Mouse (Mus musculus) left cerebral cortex, adult 11 months (tissue): ENCODE measurements around the gene Gm17093.
"Not testable (repeated sequence)": the region's sequence is repeated elsewhere in the genome, so short reads cannot be mapped to it uniquely, and the experiment has no call there.

Experiments used
- DNase-seq: peaks from one replicate; pipeline ENCODE4 v3.0.0; 2022; ENCODE audit warnings: low spot score

The Gm17093 gene

DNA sequence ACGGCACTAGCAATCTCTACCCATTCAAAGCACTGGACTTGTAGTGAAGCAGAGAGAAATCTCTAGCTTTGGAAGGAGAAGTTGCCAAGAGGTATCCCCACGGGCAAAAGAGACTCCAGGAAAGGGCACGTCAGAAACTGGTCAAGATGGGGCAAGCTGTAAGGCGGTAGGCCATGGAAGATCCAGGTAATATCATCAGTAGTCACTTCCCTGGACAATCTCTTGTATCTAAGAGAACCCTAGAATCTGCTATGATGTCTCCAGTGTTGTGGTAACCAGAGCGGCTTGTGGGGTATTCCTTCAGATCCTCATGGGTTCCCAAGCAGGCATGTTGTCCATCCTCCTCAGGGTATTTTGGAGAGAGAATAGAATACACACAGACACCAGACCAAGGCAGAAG is at the start of gene Gm17093:
TSS of gene Gm17093 (plus strand) at position 301 of the 400 bp plus-strand sequence.
- not testable (repeated sequence) for DNase-seq

DNA sequence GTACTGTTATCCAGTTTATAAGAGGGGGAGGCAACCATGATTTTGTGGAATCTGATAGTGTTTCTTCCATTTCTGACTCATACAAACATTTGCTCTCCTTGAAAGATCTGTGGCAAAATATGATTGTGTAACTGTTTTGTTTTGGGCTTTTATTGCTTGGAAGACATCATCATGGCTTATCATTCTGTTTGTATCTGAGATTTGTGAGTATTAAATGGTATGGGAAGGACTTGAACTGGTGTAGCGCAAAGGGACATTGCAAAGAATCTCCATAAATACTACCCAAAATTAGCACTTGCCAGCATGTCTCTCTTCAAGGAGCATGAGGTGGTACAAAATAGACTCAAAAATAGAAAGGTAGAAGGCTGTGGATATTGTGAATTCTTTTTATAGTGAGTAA is 25.9 kb upstream of the Gm17093 start, which contains the start of gene BC061237:
TSS of gene BC061237 (plus strand) at position 301 of the 400 bp plus-strand sequence.
- not testable (repeated sequence) for DNase-seq

DNA sequence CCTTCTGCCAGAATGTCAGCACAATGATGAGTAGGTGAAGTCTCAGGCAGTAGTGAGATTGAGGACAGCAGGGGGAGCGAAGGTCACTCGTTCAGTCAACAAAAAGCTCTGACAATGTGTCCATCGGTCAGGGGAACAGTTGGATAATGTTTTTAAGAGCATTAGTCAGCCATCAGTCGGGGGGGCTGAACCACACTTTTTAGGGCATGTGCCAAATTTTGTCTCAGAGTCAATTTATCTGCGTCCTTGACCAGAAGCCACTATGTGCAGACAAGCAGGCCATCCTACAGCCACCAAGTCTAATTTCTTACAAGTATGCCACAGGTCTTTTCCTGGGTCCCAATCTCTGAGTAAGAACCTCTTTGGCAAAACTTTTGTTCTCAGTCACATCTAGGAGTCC is 29.9 kb downstream of the Gm17093 start:
- DNase-seq, result not testable (repeated sequence)
